Mouse (Mus musculus): ENCODE data around the gene Pdia6. TPM values are rescaled to one million over a fixed set of nuclear protein-coding genes. Genes with fewer than 3 reads are reported as not detected.
A peak's percentile ranks its signal among the peaks of the same experiment; 100 is the strongest.

The Pdia6 gene
- total RNA-seq, 1 experiment = 632 TPM

- peak overlapping the region; percentile 60 to 73 for H3K4me3 ChIP-seq (ENCODE audit: insufficient read depth in 1 of 2, low read depth in 1 of 2, low read length in 2 of 2, poor library complexity in 1 of 2, severe bottlenecking in 1 of 2)
- no peaks in the 10 kb centered on the region for H3K36me3 ChIP-seq (ENCODE audit: control insufficient read depth, insufficient read depth, low read length, poor library complexity, severe bottlenecking)
- no peaks in the 10 kb centered on the region for H3K9me3 ChIP-seq (ENCODE audit: control insufficient read depth, insufficient read depth, low read depth, low read length)
- no peak overlapping the region for H3K9ac ChIP-seq (ENCODE audit: insufficient read depth, low read depth, low read length, poor library complexity, severe bottlenecking)
- H3K27ac ChIP-seq (ENCODE audit: insufficient read depth, low read depth, low read length, poor library complexity, severe bottlenecking) = no peak overlapping the region
- no peak for DNase-seq (ENCODE audit: low read depth, low spot score)
- TF ChIP-seq MAFK (IDR thresholded peaks at IDR 0.05; ENCODE audit: insufficient read depth, low read depth, low read length) = no peak
- no peak for TF ChIP-seq ZNF384 (IDR thresholded peaks at IDR 0.05; ENCODE audit: low read depth, low read length)
- TF ChIP-seq CHD2 (IDR thresholded peaks at IDR 0.05; ENCODE audit: low read depth, low read length) = no peak
- H3K4me1 ChIP-seq (ENCODE audit: control insufficient read depth in 2 of 2, insufficient read depth in 2 of 2, low read length in 2 of 2, poor library complexity in 1 of 2) = peaks cover 0 to 3% of the 10 kb centered on the region in 2 experiments; a peak in 1 of 4 replicates
- in situ Hi-C loops (cut with MboI; ENCODE audit: low sequenced_read_pairs in 2 of 2, unreplicated experiment in 2 of 2) = no loop called here
Measured at GRCm38 (mm10) chr12:17324549-17325470, 58.5 kb downstream of the Pdia6 start.

- TF ChIP-seq ZC3H11A (IDR thresholded peaks at IDR 0.05; ENCODE audit: borderline replicate concordance, low read depth, low read length) (no peak), CHD2 (IDR thresholded peaks at IDR 0.05; ENCODE audit: low read depth, low read length) (no peak), HCFC1 (IDR thresholded peaks at IDR 0.05; ENCODE audit: borderline replicate concordance, insufficient read depth, low read length) (no peak), MAFK (IDR thresholded peaks at IDR 0.05; ENCODE audit: insufficient read depth, low read depth, low read length) (no peak), ZNF384 (IDR thresholded peaks at IDR 0.05; ENCODE audit: low read depth, low read length) (no peak)
- no peaks in the 10 kb centered on the region for H3K9me3 ChIP-seq (ENCODE audit: control insufficient read depth, insufficient read depth, low read depth, low read length)
- no peak for DNase-seq (ENCODE audit: low read depth, low spot score)
- no peak within 1 kb of the TSS for H3K4me3 ChIP-seq (ENCODE audit: insufficient read depth in 1 of 2, low read depth in 1 of 2, low read length in 2 of 2, poor library complexity in 1 of 2, severe bottlenecking in 1 of 2)
- peaks cover 0 to 3% of the 10 kb centered on the region in 2 experiments; a peak in 1 of 4 replicates for H3K4me1 ChIP-seq (ENCODE audit: control insufficient read depth in 2 of 2, insufficient read depth in 2 of 2, low read length in 2 of 2, poor library complexity in 1 of 2)
- H3K9ac ChIP-seq (ENCODE audit: insufficient read depth, low read depth, low read length, poor library complexity, severe bottlenecking) = no peak within 1 kb of the TSS
- H3K27ac ChIP-seq (ENCODE audit: insufficient read depth, low read depth, low read length, poor library complexity, severe bottlenecking) = no peak within 1 kb of the TSS
- in situ Hi-C loops (cut with MboI; ENCODE audit: low sequenced_read_pairs in 2 of 2, unreplicated experiment in 2 of 2) = no loop called here
- H3K36me3 ChIP-seq (ENCODE audit: control insufficient read depth, insufficient read depth, low read length, poor library complexity, severe bottlenecking) = no peaks in the 10 kb centered on the region
Measured at GRCm38 (mm10) chr12:17329259-17329658, 62.9 kb downstream of the Pdia6 start, which contains the start of gene Atp6v1c2. TSS of gene Atp6v1c2 (minus strand) at chr12:17329359.

- in situ Hi-C loops (cut with MboI; ENCODE audit: low sequenced_read_pairs in 2 of 2, unreplicated experiment in 2 of 2) = no loop called here
- TF ChIP-seq ZC3H11A (IDR thresholded peaks at IDR 0.05; ENCODE audit: borderline replicate concordance, low read depth, low read length) (no peak), ZNF384 (IDR thresholded peaks at IDR 0.05; ENCODE audit: low read depth, low read length) (no peak), HCFC1 (IDR thresholded peaks at IDR 0.05; ENCODE audit: borderline replicate concordance, insufficient read depth, low read length) (no peak), MAFK (IDR thresholded peaks at IDR 0.05; ENCODE audit: insufficient read depth, low read depth, low read length) (no peak), CHD2 (IDR thresholded peaks at IDR 0.05; ENCODE audit: low read depth, low read length) (no peak)
- H3K36me3 ChIP-seq (ENCODE audit: control insufficient read depth, insufficient read depth, low read length, poor library complexity, severe bottlenecking) = no peaks in the 10 kb centered on the region
Measured at GRCm38 (mm10) chr12:17333459-17333858, 67.1 kb downstream of the Pdia6 start.

More at GRCm38 (mm10) chr12:17333459-17333858, 67.1 kb downstream of the Pdia6 start:
- Histone ChIP-seq H3K9ac (ENCODE audit: insufficient read depth, low read depth, low read length, poor library complexity, severe bottlenecking) (no peak overlapping the region), H3K4me1 (ENCODE audit: control insufficient read depth in 2 of 2, insufficient read depth in 2 of 2, low read length in 2 of 2, poor library complexity in 1 of 2) (no peaks in the 10 kb centered on the region), H3K9me3 (ENCODE audit: control insufficient read depth, insufficient read depth, low read depth, low read length) (no peaks in the 10 kb centered on the region), H3K27ac (ENCODE audit: insufficient read depth, low read depth, low read length, poor library complexity, severe bottlenecking) (no peak overlapping the region), H3K4me3 (ENCODE audit: insufficient read depth in 1 of 2, low read depth in 1 of 2, low read length in 2 of 2, poor library complexity in 1 of 2, severe bottlenecking in 1 of 2) (no peak overlapping the region)
- DNase-seq (ENCODE audit: low read depth, low spot score) = no peak

Other genes starting within 250 kb of the Pdia6 start
- gene Kcnf1, start 89.7 kb upstream of the Pdia6 start, total RNA-seq (2012; rRNA removed) = 1.0 and 1.2 TPM in 2 replicates
- gene Atp6v1c2, start 62.8 kb downstream of the Pdia6 start, total RNA-seq (2012; rRNA removed) = 0.36 and 0.42 TPM in 2 replicates
- gene Nol10, start 81.9 kb downstream of the Pdia6 start, total RNA-seq (2012; rRNA removed) = 14.6 and 22.3 TPM in 2 replicates